11 mouse cellular contexts compared by ENCODE assay signal in the genomic region with DNA sequence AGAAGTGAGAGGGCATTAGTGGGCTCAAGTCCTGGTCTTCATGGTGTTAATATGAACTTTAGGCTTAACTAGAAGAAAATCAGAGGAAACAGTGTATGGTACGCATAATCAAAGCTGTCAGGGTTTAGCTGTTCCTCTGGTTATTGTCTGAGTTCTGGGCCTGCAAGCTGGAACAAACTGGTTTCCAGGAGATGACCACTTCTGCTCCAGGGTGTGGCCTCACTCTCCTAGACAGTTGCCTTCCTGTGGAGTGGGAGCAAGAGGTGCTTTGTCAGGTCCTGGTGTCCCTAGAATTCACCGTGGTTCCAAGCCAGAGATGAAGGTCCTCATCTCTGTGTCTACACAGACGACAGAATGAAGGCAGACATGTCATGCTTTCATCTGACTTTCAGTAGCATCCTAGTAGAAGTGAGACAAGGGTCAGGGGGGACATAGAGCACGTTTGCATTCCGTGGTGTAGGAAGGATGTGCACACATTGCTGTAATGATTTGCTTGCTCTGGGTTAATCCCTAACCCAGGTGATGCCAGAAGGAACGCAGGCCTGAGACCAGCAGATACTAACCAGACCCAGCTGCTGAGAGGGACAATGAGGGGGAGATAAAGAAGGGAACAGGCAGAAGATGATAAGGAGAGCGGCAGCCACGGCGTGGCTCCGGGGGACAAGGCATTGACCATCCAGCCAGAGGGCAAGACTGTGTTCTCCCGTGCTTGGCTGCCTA. TPM values are rescaled to one million over a fixed set of nuclear protein-coding genes. Genes with fewer than 3 reads are reported as not detected.
DNase-seq lines count a peak whose midpoint lies in the region; ATAC-seq and TF ChIP-seq lines count a peak whose summit lies in the region.
"Had no signal": no experiment of that assay in that cellular context is flagged by ENCODE, and none has a peak within 500 bp of the region (broad histone marks: within the 10 kb centered on the region; RNA-seq: fewer than 3 reads in every experiment).

No protein-coding gene starts in this region.

- TF ChIP-seq EP300 in liver, postnatal 0 days (IDR thresholded peaks at IDR 0.05; ENCODE audit: low read depth): peak; percentile 40; the same call in 1 of the 2 replicates

- CTCF ChIA-PET in Patski (lab: Charles Lee): interaction anchor here (2.6 kb wide), 1 partner anchor 10 kb away, joined by 8 read pairs; no protein-coding TSS in a partner anchor

- H3K27me3 ChIP-seq in heart, embryonic 13.5 days (replicated peaks): no peaks in the 10 kb centered on the region
- H3K27me3 ChIP-seq in Patski: no peaks in the 10 kb centered on the region
- H3K27me3 ChIP-seq in kidney, embryonic 15.5 days: no peaks in the 10 kb centered on the region
- H3K27me3 ChIP-seq in liver, postnatal 0 days (ENCODE audit: insufficient read depth, low read length): no peaks in the 10 kb centered on the region

- H3K9me3 ChIP-seq in heart, embryonic 13.5 days: no peaks in the 10 kb centered on the region
- no peaks in the 10 kb centered on the region for H3K9me3 ChIP-seq in kidney, embryonic 15.5 days (replicated peaks)
- H3K9me3 ChIP-seq in liver, postnatal 0 days (ENCODE audit: low read length): no peaks in the 10 kb centered on the region

- WGBS in heart, embryonic 13.5 days: 11% methylated on average over 11 of the region's 11 CpGs
- 59% methylated on average over 11 of the region's 11 CpGs for WGBS in kidney, embryonic 15.5 days
- 22% methylated on average over 11 of the region's 11 CpGs for WGBS in liver, postnatal 0 days (ENCODE audit: insufficient replicate concordance)

- H3K36me3 ChIP-seq in heart, embryonic 13.5 days: no peaks in the 10 kb centered on the region
- no peaks in the 10 kb centered on the region for H3K36me3 ChIP-seq in kidney, embryonic 15.5 days
- no peaks in the 10 kb centered on the region for H3K36me3 ChIP-seq in liver, postnatal 0 days (replicated peaks; ENCODE audit: insufficient read depth, low read length)

- POLR2A ChIA-PET in Patski (lab: Charles Lee): no interaction called here

- in situ Hi-C loops in Patski (cut with MboI; ENCODE audit: low pct_unique_long_range_greater_than_20kb): no loop called here

- peak overlapping the region; percentile 51 for H3K4me2 ChIP-seq in heart, embryonic 13.5 days
- H3K4me2 ChIP-seq in kidney, embryonic 15.5 days: no peak overlapping the region
- peak overlapping the region; percentile 50 for H3K4me2 ChIP-seq in liver, postnatal 0 days (ENCODE audit: low read depth, low read length)

- no peak for DNase-seq in heart, adult 8-10 months (ENCODE audit: low spot score)
- DNase-seq in Patski (ENCODE audit: low read depth, low spot score): no peak
- DNase-seq in liver, postnatal 0 days: peak; percentile 59
- no peak for DNase-seq in B cell, adult 2 months
- DNase-seq in gastrocnemius, postnatal 36 days: no peak
- no peak for DNase-seq in layer of hippocampus, postnatal 10 days (ENCODE audit: low spot score in 2 of 2)
- DNase-seq: adrenal gland, postnatal 36 days; cerebellum, postnatal 10 days; lung, adult 2 months had no signal

- intact Hi-C loops in gastrocnemius, postnatal 36 days (cut with DNase I): no loop called here

- no peak for TF ChIP-seq CTCF in Patski (IDR thresholded peaks at IDR 0.05)
- no peak for TF ChIP-seq CTCF in liver, postnatal 0 days (IDR thresholded peaks at IDR 0.05; ENCODE audit: low read depth)

- no peak; the same call in 1 of the 2 replicates for ATAC-seq in heart, embryonic 13.5 days (ENCODE audit: extremely low read depth, insufficient number of reproducible peaks, low FRiP score, low TSS enrichment)
- ATAC-seq in Patski: peak; percentile 40
- ATAC-seq in kidney, embryonic 15.5 days (replicated peaks; ENCODE audit: low FRiP score): peak; percentile 82
- ATAC-seq in liver, postnatal 0 days: peak; percentile 99

- H3K4me3 ChIP-seq in heart, embryonic 13.5 days: no peak overlapping the region
- no peak overlapping the region for H3K4me3 ChIP-seq in kidney, embryonic 15.5 days (replicated peaks)
- H3K4me3 ChIP-seq in liver, postnatal 0 days (ENCODE audit: low read depth, low read length): peak overlapping the region; percentile 27

- H3K27ac ChIP-seq in heart, embryonic 13.5 days (replicated peaks): peak overlapping the region; percentile 74
- H3K27ac ChIP-seq in kidney, embryonic 15.5 days: peak overlapping the region; percentile 78
- peak overlapping the region; percentile 96 for H3K27ac ChIP-seq in liver, postnatal 0 days (ENCODE audit: low read depth)

- H3K4me1 ChIP-seq in heart, embryonic 13.5 days: peaks cover 40% of the 10 kb centered on the region
- peaks cover 22% of the 10 kb centered on the region for H3K4me1 ChIP-seq in kidney, embryonic 15.5 days
- peaks cover 13% of the 10 kb centered on the region for H3K4me1 ChIP-seq in liver, postnatal 0 days (ENCODE audit: insufficient read depth)

- H3K9ac ChIP-seq in heart, embryonic 13.5 days: peak overlapping the region; percentile 65; the same call in 1 of the 2 replicates
- no peak overlapping the region for H3K9ac ChIP-seq in kidney, embryonic 15.5 days
- H3K9ac ChIP-seq in liver, postnatal 0 days (replicated peaks): peak overlapping the region; percentile 62

RNA-seq across cellular contexts. Expression of a gene that starts 17.2 kb away (rescaled TPM):
- polyA plus RNA-seq in heart, embryonic 13.5 days (2015; fragmentation: Nextera tagmentation; extraction: Ambion mirVana): 3,078 and 3,363 TPM in 2 replicates
- total RNA-seq in heart, adult 8-10 months (2022): 100 to 1,000 TPM; 830 to 950 (median 884) TPM
- 8,737 TPM for polyA plus RNA-seq in Patski (2021)
- 4,779 and 4,974 TPM in 2 replicates for polyA plus RNA-seq in kidney, embryonic 15.5 days (2015; fragmentation: Nextera tagmentation; extraction: Ambion mirVana)
- polyA plus RNA-seq in liver, postnatal 0 days (2015; fragmentation: Nextera tagmentation; extraction: Ambion mirVana): 1,946 and 1,972 TPM in 2 replicates
- total RNA-seq in gastrocnemius, postnatal 36 days (2021): 100 to 1,000 TPM; 496 to 538 TPM
- total RNA-seq in layer of hippocampus, postnatal 10 days (2021): 1,000 to 10,000 TPM; 4,076 to 4,543 TPM

RNA-seq across cellular contexts. Expression of a gene that starts 57.6 kb away (rescaled TPM):
- polyA plus RNA-seq in heart, embryonic 13.5 days (2015; fragmentation: Nextera tagmentation; extraction: Ambion mirVana): 0.51 and 0.71 TPM in 2 replicates
- not detected for total RNA-seq in heart, adult 8-10 months (2022)
- polyA plus RNA-seq in Patski (2021): not detected
- 0.55 and 1.4 TPM in 2 replicates for polyA plus RNA-seq in kidney, embryonic 15.5 days (2015; fragmentation: Nextera tagmentation; extraction: Ambion mirVana)
- 0.70 and 0.75 TPM in 2 replicates for polyA plus RNA-seq in liver, postnatal 0 days (2015; fragmentation: Nextera tagmentation; extraction: Ambion mirVana)
- total RNA-seq in gastrocnemius, postnatal 36 days (2021): not detected
- 1 to 10 TPM; 1.4 to 1.5 TPM for total RNA-seq in layer of hippocampus, postnatal 10 days (2021)
- polyA plus RNA-seq: lung, adult 2 months had no signal

RNA-seq across cellular contexts. Expression of a gene that starts 58.2 kb away (rescaled TPM):
- 26.4 and 29.5 TPM in 2 replicates for polyA plus RNA-seq in heart, embryonic 13.5 days (2015; fragmentation: Nextera tagmentation; extraction: Ambion mirVana)
- 10 to 100 TPM; 23.6 to 29.9 (median 27.6) TPM for total RNA-seq in heart, adult 8-10 months (2022)
- polyA plus RNA-seq in Patski (2021): 23.8 TPM
- polyA plus RNA-seq in kidney, embryonic 15.5 days (2015; fragmentation: Nextera tagmentation; extraction: Ambion mirVana): 26.7 and 27.9 TPM in 2 replicates
- polyA plus RNA-seq in liver, postnatal 0 days (2015; fragmentation: Nextera tagmentation; extraction: Ambion mirVana): 10.9 and 11.5 TPM in 2 replicates
- total RNA-seq in gastrocnemius, postnatal 36 days (2021): 10 to 100 TPM; 17.6 to 21.4 TPM
- total RNA-seq in layer of hippocampus, postnatal 10 days (2021): 10 to 100 TPM; 20.4 to 22.9 TPM
